Mouse (Mus musculus): ENCODE measurements around the gene Nckap1. TPM values are rescaled to one million over a fixed set of nuclear protein-coding genes. Genes with fewer than 3 reads are reported as not detected.

Nckap1 gene
- polyA plus RNA-seq, 1 experiment, result 20.3 TPM

DNA sequence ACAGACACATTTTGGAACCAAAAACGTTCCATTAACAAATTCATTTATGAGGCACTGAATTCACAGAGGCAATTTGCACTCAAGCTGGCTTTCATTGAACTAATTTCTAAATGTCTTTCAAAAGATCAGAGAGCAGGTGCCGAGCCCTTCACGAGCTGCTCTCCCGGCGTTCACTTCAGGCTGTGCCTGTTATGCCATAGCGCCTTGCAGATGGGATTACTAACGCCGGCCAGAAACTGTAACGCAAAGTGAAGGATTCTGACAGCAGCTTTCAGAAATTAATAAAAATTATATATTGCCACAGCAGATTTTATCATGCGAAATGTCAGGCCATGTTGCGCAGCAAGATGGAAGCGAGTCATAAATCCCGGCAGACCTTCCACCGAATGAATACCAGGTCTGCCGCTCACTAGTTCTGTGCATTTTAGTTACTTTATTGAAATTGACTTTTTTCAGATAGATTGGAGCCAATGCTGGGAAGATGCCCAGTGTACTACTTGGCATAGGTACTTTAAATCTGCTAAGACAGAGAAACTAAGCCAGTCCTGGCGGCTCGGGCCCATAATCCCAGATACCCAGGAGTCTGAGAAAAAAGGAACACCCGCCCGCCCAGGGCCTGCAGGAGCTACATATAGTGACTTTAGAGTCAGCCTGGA is 22.7 kb upstream of the Nckap1 start:
- H3K27ac ChIP-seq (ENCODE audit: insufficient read depth, low read depth, low read length), result no peak overlapping the region
- TF ChIP-seq CTCF (IDR thresholded peaks at IDR 0.05; ENCODE audit: extremely low read depth, insufficient read length, insufficient replicate concordance, low read depth, low read length), result no peak
- no peak for TF ChIP-seq POLR2A (IDR thresholded peaks at IDR 0.05; ENCODE audit: low read depth, low read length)
- no peak overlapping the region for H3K4me3 ChIP-seq (ENCODE audit: low read depth, low read length)
- H3K27me3 ChIP-seq (ENCODE audit: control insufficient read depth, insufficient read depth, low read length), result no peaks in the 10 kb centered on the region
- WGBS, result 94% methylated on average over 19 of the region's 19 CpGs
- no peaks in the 10 kb centered on the region for H3K36me3 ChIP-seq (ENCODE audit: control insufficient read depth, insufficient read depth, low read length)
- H3K4me1 ChIP-seq (ENCODE audit: control insufficient read depth, insufficient read depth, insufficient read length, low read length), result no peaks in the 10 kb centered on the region

DNA sequence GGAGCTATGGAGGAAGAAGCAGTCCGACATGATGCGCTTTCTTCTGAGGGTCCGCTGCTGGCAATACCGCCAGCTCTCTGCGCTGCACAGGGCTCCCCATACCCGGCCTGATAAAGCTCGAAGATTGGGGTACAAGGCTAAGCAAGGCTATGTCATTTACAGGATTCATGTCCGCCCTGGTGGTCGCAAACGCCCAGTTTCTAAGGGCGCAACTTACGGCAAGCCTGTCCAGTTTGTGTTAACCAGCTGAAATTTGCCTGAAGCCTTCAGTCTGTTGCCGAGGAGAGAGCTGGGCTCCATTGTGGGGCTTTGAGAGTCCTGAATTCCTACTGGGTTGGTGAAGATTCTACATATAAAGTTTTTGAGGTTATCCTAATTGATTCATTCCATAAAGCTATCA is 21.6 kb upstream of the Nckap1 start:
- TF ChIP-seq POLR2A (IDR thresholded peaks at IDR 0.05; ENCODE audit: low read depth, low read length) (no peak), CTCF (IDR thresholded peaks at IDR 0.05; ENCODE audit: extremely low read depth, insufficient read length, insufficient replicate concordance, low read depth, low read length) (no peak)
- no peaks in the 10 kb centered on the region for H3K4me1 ChIP-seq (ENCODE audit: control insufficient read depth, insufficient read depth, insufficient read length, low read length)
- WGBS, result 94% methylated on average over 13 of the region's 13 CpGs

DNA sequence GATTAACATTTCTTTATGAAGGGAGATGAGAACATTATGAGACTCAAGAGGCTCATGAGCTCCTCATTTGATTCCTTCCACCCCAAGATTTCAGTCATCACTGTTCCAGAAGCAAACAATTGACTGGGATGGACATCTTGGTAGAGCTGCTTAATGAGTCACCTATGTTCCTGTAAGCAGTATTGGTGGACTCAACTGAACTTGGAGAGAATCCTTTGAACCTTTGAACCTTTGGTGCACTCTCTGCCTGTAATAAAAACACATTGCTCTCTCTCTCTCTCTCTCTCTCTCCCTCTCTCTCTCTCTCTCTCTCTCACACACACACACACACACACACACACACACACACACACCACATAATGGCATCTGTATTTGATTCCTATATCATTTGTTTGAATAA is 19.4 kb upstream of the Nckap1 start:
- Histone ChIP-seq H3K36me3 (ENCODE audit: control insufficient read depth, insufficient read depth, low read length) (no peaks in the 10 kb centered on the region), H3K27ac (ENCODE audit: insufficient read depth, low read depth, low read length) (no peak overlapping the region), H3K4me3 (ENCODE audit: low read depth, low read length) (no peak overlapping the region), H3K4me1 (ENCODE audit: control insufficient read depth, insufficient read depth, insufficient read length, low read length) (no peaks in the 10 kb centered on the region), H3K27me3 (ENCODE audit: control insufficient read depth, insufficient read depth, low read length) (no peaks in the 10 kb centered on the region)
- no peak for TF ChIP-seq POLR2A (IDR thresholded peaks at IDR 0.05; ENCODE audit: low read depth, low read length)
- TF ChIP-seq CTCF (IDR thresholded peaks at IDR 0.05; ENCODE audit: extremely low read depth, insufficient read length, insufficient replicate concordance, low read depth, low read length), result no peak

More for the DNA sequence above, 21.6 kb upstream of the Nckap1 start:
- Histone ChIP-seq H3K4me3 (ENCODE audit: low read depth, low read length) (no peak overlapping the region), H3K36me3 (ENCODE audit: control insufficient read depth, insufficient read depth, low read length) (no peaks in the 10 kb centered on the region), H3K27me3 (ENCODE audit: control insufficient read depth, insufficient read depth, low read length) (no peaks in the 10 kb centered on the region), H3K27ac (ENCODE audit: insufficient read depth, low read depth, low read length) (no peak overlapping the region)

DNA sequence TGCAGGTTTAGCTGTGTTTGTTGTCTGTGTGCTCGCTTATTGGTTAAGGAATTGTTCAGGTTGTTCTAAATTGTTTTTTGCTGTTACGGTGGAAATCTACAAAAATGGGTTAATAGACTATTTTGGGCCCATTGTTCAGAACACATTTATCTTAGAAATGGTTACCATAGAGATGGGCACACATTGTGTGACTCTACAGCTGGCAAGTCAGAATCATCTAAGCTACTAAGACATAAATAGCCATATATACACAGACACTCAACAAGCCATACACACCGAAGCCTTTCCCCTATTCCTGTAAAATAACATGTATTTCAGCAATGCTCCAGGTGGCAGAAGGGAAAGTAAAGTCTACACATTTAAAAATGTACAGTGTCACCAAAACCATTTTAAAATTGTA is 18.7 kb upstream of the Nckap1 start:
- Histone ChIP-seq H3K4me1 (ENCODE audit: control insufficient read depth, insufficient read depth, insufficient read length, low read length) (no peaks in the 10 kb centered on the region), H3K4me3 (ENCODE audit: low read depth, low read length) (no peak overlapping the region), H3K27ac (ENCODE audit: insufficient read depth, low read depth, low read length) (no peak overlapping the region), H3K36me3 (ENCODE audit: control insufficient read depth, insufficient read depth, low read length) (no peaks in the 10 kb centered on the region), H3K27me3 (ENCODE audit: control insufficient read depth, insufficient read depth, low read length) (no peaks in the 10 kb centered on the region)
- no peak for TF ChIP-seq CTCF (IDR thresholded peaks at IDR 0.05; ENCODE audit: extremely low read depth, insufficient read length, insufficient replicate concordance, low read depth, low read length)
- no peak for TF ChIP-seq POLR2A (IDR thresholded peaks at IDR 0.05; ENCODE audit: low read depth, low read length)
- 94% methylated on average over 3 of the region's 3 CpGs for WGBS

DNA sequence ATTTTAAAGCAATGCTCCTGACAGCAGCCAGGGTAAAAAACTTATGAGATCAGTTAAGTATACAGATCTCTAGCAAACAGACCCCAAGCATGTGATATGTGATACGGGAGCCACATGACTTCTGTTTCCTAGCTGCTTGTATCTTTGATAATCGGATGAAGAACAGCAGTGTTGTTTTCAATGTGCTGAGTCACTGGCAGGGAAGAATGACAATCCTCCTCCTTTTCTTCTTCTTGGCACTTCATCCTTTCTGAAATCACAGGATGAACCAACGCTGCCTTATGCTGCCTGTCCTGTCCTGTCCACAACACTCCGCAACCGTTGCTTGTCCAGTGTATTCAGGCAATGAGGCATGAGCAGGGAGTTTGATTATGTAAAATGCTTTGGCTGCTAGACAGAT is 15.8 kb upstream of the Nckap1 start:
- H3K27me3 ChIP-seq (ENCODE audit: control insufficient read depth, insufficient read depth, low read length), result no peaks in the 10 kb centered on the region
- no peaks in the 10 kb centered on the region for H3K36me3 ChIP-seq (ENCODE audit: control insufficient read depth, insufficient read depth, low read length)
- WGBS, result 67% methylated on average over 5 of the region's 5 CpGs
- H3K4me3 ChIP-seq (ENCODE audit: low read depth, low read length), result no peak overlapping the region
- H3K4me1 ChIP-seq (ENCODE audit: control insufficient read depth, insufficient read depth, insufficient read length, low read length), result no peaks in the 10 kb centered on the region
- no peak for TF ChIP-seq POLR2A (IDR thresholded peaks at IDR 0.05; ENCODE audit: low read depth, low read length)
- TF ChIP-seq CTCF (IDR thresholded peaks at IDR 0.05; ENCODE audit: extremely low read depth, insufficient read length, insufficient replicate concordance, low read depth, low read length), result no peak
- no peak overlapping the region for H3K27ac ChIP-seq (ENCODE audit: insufficient read depth, low read depth, low read length)

DNA sequence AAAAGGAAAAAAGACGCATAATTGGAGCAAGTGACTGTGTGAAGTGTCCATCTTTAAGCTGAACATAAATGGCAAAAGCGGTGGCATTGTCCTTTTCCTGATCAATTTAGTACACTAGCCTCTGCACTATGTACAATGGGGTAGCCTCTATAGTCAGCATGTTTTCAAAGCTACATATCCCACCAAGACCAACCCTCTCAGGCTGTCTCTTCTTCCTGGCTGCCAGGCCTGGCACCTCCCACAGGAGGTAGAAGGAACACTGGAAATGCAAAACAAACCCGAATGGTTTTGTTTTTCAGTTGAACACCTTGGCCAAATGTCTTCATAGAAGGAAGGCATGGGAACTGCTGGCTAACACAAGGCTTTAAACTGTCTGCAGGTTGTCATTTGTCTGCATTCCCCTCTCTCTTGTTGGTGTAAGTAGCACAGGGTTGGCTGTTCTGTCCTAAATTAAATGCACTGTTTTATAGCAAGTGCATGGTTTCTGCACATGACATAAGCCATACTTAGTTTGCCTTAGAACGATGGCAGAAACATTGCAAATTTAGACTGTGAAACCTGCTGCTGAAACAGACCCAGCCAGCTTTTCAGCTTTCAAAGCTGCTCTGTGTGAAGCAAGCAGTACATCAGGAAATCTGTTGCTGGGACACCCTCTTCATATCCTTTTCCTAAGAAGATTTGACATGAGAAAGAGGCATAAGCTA is 13.2 kb upstream of the Nckap1 start:
- Histone ChIP-seq H3K27ac (ENCODE audit: insufficient read depth, low read depth, low read length) (no peak overlapping the region), H3K36me3 (ENCODE audit: control insufficient read depth, insufficient read depth, low read length) (no peaks in the 10 kb centered on the region), H3K4me3 (ENCODE audit: low read depth, low read length) (no peak overlapping the region), H3K27me3 (ENCODE audit: control insufficient read depth, insufficient read depth, low read length) (no peaks in the 10 kb centered on the region), H3K4me1 (ENCODE audit: control insufficient read depth, insufficient read depth, insufficient read length, low read length) (no peaks in the 10 kb centered on the region)
- WGBS, result 72% methylated on average over 4 of the region's 4 CpGs
- TF ChIP-seq CTCF (IDR thresholded peaks at IDR 0.05; ENCODE audit: extremely low read depth, insufficient read length, insufficient replicate concordance, low read depth, low read length) (no peak), POLR2A (IDR thresholded peaks at IDR 0.05; ENCODE audit: low read depth, low read length) (no peak)

DNA sequence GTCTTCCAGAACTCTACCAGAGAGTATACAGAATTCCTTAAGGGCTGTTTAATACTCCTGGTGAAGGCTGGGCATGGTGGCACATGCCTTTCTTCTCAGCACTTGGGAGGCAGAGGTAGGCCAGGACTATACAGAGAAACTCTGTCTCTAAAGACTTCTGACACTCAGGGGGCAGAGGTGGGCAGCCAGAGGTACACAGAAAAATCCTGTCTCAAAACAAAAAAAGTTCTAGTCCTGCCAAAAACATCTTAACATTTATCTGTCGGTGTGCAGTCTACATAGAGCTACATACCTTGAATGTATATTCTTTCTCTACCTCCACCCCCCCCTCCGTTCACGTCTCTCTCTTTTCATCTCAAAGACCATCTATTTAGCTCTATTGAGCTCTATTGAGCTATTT is 1.2 kb upstream of the Nckap1 start:
- no peak overlapping the region for H3K4me3 ChIP-seq (ENCODE audit: low read depth, low read length)
- peaks cover 3% of the 10 kb centered on the region; the same call in 1 of the 2 replicates for H3K4me1 ChIP-seq (ENCODE audit: control insufficient read depth, insufficient read depth, insufficient read length, low read length)
- no peak overlapping the region for H3K27ac ChIP-seq (ENCODE audit: insufficient read depth, low read depth, low read length)
- 94% methylated on average over 3 of the region's 3 CpGs for WGBS
- H3K36me3 ChIP-seq (ENCODE audit: control insufficient read depth, insufficient read depth, low read length), result no peaks in the 10 kb centered on the region
- no peaks in the 10 kb centered on the region for H3K27me3 ChIP-seq (ENCODE audit: control insufficient read depth, insufficient read depth, low read length)
- TF ChIP-seq CTCF (IDR thresholded peaks at IDR 0.05; ENCODE audit: extremely low read depth, insufficient read length, insufficient replicate concordance, low read depth, low read length) (no peak), POLR2A (IDR thresholded peaks at IDR 0.05; ENCODE audit: low read depth, low read length) (no peak)

All from small intestine, adult 2 months (tissue).